Comparison of ENCODE assay signal across 16 mouse cellular contexts in genomic region chr16:26422078-26422477, GRCm38 (mm10). TPM values are rescaled to one million over a fixed set of nuclear protein-coding genes. Genes with fewer than 3 reads are reported as not detected.
DNase-seq lines count a peak whose midpoint lies in the region.
"Had no signal": no experiment of that assay in that cellular context is flagged by ENCODE, and none has a peak within 500 bp of the region (broad histone marks: within the 10 kb centered on the region; RNA-seq: fewer than 3 reads in every experiment).

No protein-coding gene starts in this region.

- DNase-seq in left cerebral cortex, adult 11 months (ENCODE audit: low spot score), result peak; percentile 4
- DNase-seq in left cerebral cortex, postnatal 14 days (ENCODE audit: low spot score in 2 of 2), result no peak
- DNase-seq in right cerebral cortex, adult 18-20 months, result peak; percentile 1
- DNase-seq in right cerebral cortex, postnatal 10 days (ENCODE audit: low spot score in 2 of 2), result no peak
- DNase-seq in telencephalon, adult 2 months (ENCODE audit: low read depth, low spot score), result peak; percentile 17
- no peak for DNase-seq in heart, adult 9 months (ENCODE audit: low spot score in 2 of 2)
- DNase-seq: adrenal gland, adult 2 months; adrenal gland, postnatal 10 days; adrenal gland, postnatal 25 days; cerebellum, adult 11-12 months; cerebellum, adult 2 months; cerebellum, adult 9-10 months; cerebellum, postnatal 10 days; cerebellum, postnatal 25 days had no signal

- intact Hi-C loops in left cerebral cortex, postnatal 14 days (cut with DNase I), result no loop called here

RNA-seq across cellular contexts. Expression of gene Cldn16, which starts 40.9 kb away (rescaled TPM):
- total RNA-seq in left cerebral cortex, postnatal 14 days (2021), result not detected
- total RNA-seq: adrenal gland, adult 2 months; adrenal gland, postnatal 10 days; adrenal gland, postnatal 25 days; ES-E14; MEL had no signal

RNA-seq across cellular contexts. Expression of gene Cldn1, which starts 50.4 kb away (rescaled TPM):
- total RNA-seq in left cerebral cortex, postnatal 14 days (2021), result 1 to 10 TPM; 2.5 to 3.1 TPM
- total RNA-seq: MEL had no signal

Comparison
In these comparisons a context has a peak if more than half of its experiments do, and no peak if none do; other contexts are left out.
1. DNase-seq: peak in left cerebral cortex, adult 11 months (single experiment), right cerebral cortex, adult 18-20 months (single experiment) and telencephalon, adult 2 months (single experiment); none in left cerebral cortex, postnatal 14 days (0 of 2), right cerebral cortex, postnatal 10 days (0 of 2) and heart, adult 9 months (0 of 2).